Mouse (Mus musculus) lung, embryonic 14.5 days (tissue): ENCODE data around the gene Nucb1. TPM values are rescaled to one million over a fixed set of nuclear protein-coding genes. Genes with fewer than 3 reads are reported as not detected.
"Not testable (repeated sequence)": the region's sequence is repeated elsewhere in the genome, so short reads cannot be mapped to it uniquely, and the experiment has no call there.

Experiments
- ATAC-seq: fragments of 200-750 bp; cut with Nextera tagmentation; 2 replicates; pipeline ENCODE4 v1.8.0; 2017; ENCODE audit warnings: mild to moderate bottlenecking, moderate TSS enrichment, moderate library complexity; ENCODE audit not compliant: insufficient read depth
- DNase-seq: peaks from one replicate; pipeline ENCODE4 v3.0.0-alpha.2; 2015
- H3K27ac ChIP-seq: fragments of 300-500 bp; sonication (generic); 2 replicates; pipeline ENCODE4 v1.5.1; 2014; ENCODE audit warnings: low read depth, mild to moderate bottlenecking, moderate library complexity
- H3K27me3 ChIP-seq: fragments of 300-500 bp; sonication (generic); 2 replicates; pipeline ENCODE4 v1.6.1; 2014; ENCODE audit warnings: low read length, control low read depth; ENCODE audit not compliant: insufficient read depth
- H3K36me3 ChIP-seq: fragments of 300-500 bp; sonication (generic); 2 replicates; pipeline ENCODE4 v1.6.1; 2014; ENCODE audit warnings: control low read depth; ENCODE audit not compliant: insufficient read depth
- H3K4me1 ChIP-seq: fragments of 300-500 bp; sonication (generic); 2 replicates; pipeline ENCODE4 v1.6.1; 2014; ENCODE audit warnings: antibody characterized with exemption, control low read depth; ENCODE audit not compliant: insufficient read depth
- H3K4me2 ChIP-seq: fragments of 300-500 bp; sonication (generic); 2 replicates; pipeline ENCODE4 v1.6.1; 2014; ENCODE audit warnings: mild to moderate bottlenecking
- H3K4me3 ChIP-seq: fragments of 300-500 bp; sonication (generic); 2 replicates; pipeline ENCODE4 v1.5.1; 2014; ENCODE audit warnings: low read depth, low read length
- H3K9ac ChIP-seq: fragments of 300-500 bp; sonication (generic); 2 replicates; pipeline ENCODE4 v1.6.1; 2014
- H3K9me3 ChIP-seq: fragments of 300-500 bp; sonication (generic); 2 replicates; pipeline ENCODE4 v1.6.1; 2016; ENCODE audit warnings: low read depth, low read length, control low read depth
- CTCF ChIP-seq: IDR thresholded peaks from 2 replicates; pipeline ENCODE4 v1.5.1; 2016; ENCODE audit warnings: antibody characterized with exemption, low read depth
- WGBS: fragments of 180-500 bp; shearing (Covaris S2); extraction: QIAGEN DNeasy Blood & Tissue Kit; methylation state at CpG from one replicate; pipeline ENCODE4 v1.1.7; 2014; 5-methylcytosine and 5-hydroxymethylcytosine counted together
- polyA plus RNA-seq: library from polyadenylated mRNA; unstranded; fragments of >200 nt; fragmentation: Nextera tagmentation; extraction: Ambion mirVana; gene quantifications from 2 replicates; pipeline ENCODE4 v1.2.1, GENCODE M21; 2014

The Nucb1 gene
- polyA plus RNA-seq, 1 experiment from 2014 or later = 194 TPM

DNA sequence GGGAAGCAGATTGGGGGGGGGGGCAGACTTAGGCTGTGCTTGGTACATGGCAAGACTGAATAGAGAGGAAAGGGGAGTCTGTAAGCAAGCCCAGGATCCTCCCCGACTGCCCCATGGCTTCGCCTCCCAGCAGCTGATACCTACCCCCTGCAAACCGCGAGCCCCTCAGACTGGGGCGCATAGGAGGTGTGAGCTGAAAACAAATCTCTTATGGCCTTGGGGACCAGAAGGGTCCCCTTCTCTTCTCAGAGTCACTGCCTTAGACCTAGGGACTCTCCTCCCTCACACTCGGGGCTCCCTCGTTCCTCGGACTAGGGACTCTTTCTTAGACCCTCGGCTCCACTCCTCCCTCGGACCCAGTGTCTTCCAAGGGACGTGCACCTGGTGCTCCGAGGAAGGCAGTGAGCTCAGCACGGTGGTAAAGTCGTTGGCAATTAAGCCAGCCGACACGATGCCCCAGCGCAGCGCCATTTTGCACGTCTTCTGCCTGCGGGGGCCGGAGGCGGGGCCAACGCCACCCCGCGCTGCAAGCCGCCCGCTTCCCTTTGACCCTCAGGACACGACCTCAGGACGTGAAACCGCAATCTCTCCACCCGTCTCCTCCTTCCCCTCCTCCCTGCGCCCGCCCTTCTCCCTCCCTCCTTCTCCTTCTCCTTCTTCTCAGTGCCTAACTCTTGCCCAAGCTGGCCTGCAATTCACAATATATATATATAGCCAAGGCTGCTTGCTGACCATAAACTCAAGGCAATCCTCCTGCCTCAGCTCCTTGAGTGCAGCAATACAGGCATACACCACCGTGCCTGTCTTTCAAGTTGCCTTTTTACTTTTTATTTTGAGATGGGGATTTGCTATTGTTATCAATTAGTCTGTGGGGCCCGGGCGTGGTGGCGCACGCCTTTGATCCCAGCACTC, 21.7 kb downstream of the Nucb1 start, which contains the start of gene Dhdh:
Gene Dhdh (minus strand): TSS at position 513 of the 912 bp plus-strand sequence.
- peaks cover 9% of the 10 kb centered on the region for H3K36me3 ChIP-seq
- TF ChIP-seq CTCF = no peak
- H3K9ac ChIP-seq = peak within 1 kb of the TSS; percentile 64
- no peaks in the 10 kb centered on the region for H3K9me3 ChIP-seq
- peak within 1 kb of the TSS; percentile 45 for H3K4me3 ChIP-seq
- H3K27me3 ChIP-seq = no peaks in the 10 kb centered on the region
- H3K4me2 ChIP-seq = peak within 1 kb of the TSS; percentile 73
- H3K4me1 ChIP-seq = no peaks in the 10 kb centered on the region
- DNase-seq (peak; percentile 70), ATAC-seq (peak; percentile 59)
- 8% methylated on average over 38 of the region's 38 CpGs for WGBS
- H3K27ac ChIP-seq = peak within 1 kb of the TSS; percentile 77

DNA sequence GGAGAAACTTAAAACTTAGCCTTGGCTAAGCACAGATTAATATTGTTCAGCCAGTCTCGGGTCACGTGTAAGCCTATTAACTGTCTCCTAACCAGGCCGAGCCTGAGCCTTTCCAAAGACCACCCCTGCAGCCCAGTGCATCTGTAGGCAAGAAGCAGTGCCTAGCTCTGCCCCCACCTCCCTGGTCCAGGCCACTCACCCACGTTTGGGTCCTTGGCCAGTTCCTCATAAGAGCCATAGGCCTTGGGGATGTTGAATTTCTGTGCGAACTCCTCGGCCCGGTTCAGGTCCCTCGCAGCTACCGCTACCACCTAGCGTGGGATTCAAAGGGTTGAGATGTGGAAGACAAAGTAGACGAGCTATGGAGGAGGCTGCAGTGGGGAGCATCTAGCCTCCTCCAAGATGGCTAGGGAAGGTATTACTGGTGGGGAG, 22.3 kb downstream of the Nucb1 start:
- 33% methylated on average over 11 of the region's 11 CpGs for WGBS
- H3K4me1 ChIP-seq = no peaks in the 10 kb centered on the region
- H3K4me3 ChIP-seq = peak overlapping the region; percentile 45
- H3K36me3 ChIP-seq = peaks cover 2% of the 10 kb centered on the region
- H3K4me2 ChIP-seq = peak overlapping the region; percentile 73
- H3K9me3 ChIP-seq = no peaks in the 10 kb centered on the region
- H3K27me3 ChIP-seq = no peaks in the 10 kb centered on the region
- peak overlapping the region; percentile 64 for H3K9ac ChIP-seq
- DNase-seq = no peak
- ATAC-seq = no peak; the same call in 1 of the 2 replicates
- H3K27ac ChIP-seq = peak overlapping the region; percentile 77
- TF ChIP-seq CTCF = no peak

DNA sequence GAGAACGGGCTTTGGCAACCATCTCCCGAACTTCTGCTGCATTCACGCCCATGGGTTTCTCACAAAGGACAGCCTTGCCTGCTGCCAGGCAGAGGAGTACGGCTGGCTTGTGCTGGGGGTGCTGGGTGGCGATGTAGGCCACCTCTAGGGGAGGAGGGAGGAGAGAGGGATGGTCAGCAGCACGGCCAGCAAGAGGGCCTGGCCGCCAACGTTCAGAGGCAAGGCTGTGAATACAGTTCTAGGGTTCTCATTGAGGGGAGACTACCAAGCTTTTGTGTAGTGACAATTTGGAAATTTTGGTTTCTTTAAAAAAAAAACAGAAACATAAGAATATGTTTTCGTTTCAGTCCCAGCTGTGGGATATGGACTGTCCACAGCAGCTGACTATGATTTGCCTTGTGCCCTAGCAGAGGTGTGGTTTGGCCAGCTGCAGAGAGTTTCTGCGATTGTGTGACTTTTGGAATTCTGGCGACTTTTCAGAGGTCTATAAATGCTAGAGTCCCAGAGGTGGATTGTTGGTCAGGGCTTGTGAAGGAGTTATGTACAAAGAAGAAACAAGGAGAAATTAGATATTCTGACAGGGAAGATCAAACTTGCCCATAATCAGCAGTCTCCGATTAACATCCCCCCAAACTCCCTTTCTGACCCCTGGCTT, 23.3 kb downstream of the Nucb1 start, which contains the start of gene Gm45808:
Gene Gm45808 (minus strand): TSS at position 51 of the 655 bp plus-strand sequence.
- Histone ChIP-seq H3K9me3 (no peaks in the 10 kb centered on the region), H3K27me3 (no peaks in the 10 kb centered on the region), H3K27ac (no peak within 1 kb of the TSS), H3K4me1 (no peaks in the 10 kb centered on the region), H3K36me3 (no peaks in the 10 kb centered on the region), H3K9ac (no peak within 1 kb of the TSS), H3K4me2 (no peak within 1 kb of the TSS), H3K4me3 (no peak within 1 kb of the TSS)
- no peak for ATAC-seq
- DNase-seq = no peak
- 74% methylated on average over 12 of the region's 12 CpGs for WGBS
- no peak for TF ChIP-seq CTCF

DNA sequence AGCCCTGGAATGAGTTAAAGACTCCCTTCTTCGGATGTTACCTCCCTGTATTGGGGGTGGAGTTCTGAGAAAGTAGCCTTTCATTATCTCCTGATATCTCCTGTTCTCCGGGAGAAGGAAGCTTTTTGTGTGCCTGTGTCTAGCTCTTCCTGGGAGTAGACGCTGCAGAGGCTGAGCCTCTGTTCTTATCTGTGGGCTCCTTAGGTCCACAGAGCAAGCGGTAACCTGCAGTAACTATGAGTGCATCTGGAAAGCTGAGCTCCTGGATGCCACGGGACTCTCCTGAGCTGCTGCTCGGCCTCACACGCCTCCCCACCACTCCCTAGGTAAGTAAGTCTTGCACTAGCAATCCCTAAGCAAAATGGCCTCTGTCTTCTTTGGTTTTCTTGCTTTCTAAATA, 24.0 kb downstream of the Nucb1 start:
- 58% methylated on average over 7 of the region's 7 CpGs for WGBS
- no peak overlapping the region for H3K4me3 ChIP-seq
- no peak for TF ChIP-seq CTCF
- H3K9ac ChIP-seq = no peak overlapping the region
- no peaks in the 10 kb centered on the region for H3K9me3 ChIP-seq
- ATAC-seq (no peak), DNase-seq (no peak)
- H3K27me3 ChIP-seq = no peaks in the 10 kb centered on the region
- no peaks in the 10 kb centered on the region for H3K36me3 ChIP-seq
- H3K4me1 ChIP-seq = no peaks in the 10 kb centered on the region
- no peak overlapping the region for H3K27ac ChIP-seq
- H3K4me2 ChIP-seq = no peak overlapping the region

DNA sequence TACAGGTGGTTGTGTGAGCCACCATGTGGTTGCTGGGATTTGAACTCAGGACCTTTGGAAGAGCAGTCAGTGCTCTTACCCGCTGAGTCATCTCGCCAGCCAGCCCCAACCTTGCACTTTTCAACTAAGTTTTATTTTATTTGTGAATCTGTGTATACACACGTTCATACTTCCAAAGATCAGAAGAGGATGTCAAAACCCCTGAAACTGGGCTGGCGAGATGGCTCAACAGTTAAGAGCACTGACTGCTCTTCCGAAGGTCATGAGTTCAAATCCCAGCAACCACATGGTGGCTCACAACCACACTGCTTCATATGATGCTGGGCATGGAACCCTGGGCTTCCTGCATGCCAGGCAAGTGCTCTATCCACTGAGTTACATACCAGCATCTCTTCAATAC, 25.2 kb downstream of the Nucb1 start:
- H3K4me2 ChIP-seq, H3K36me3 ChIP-seq, H3K4me3 ChIP-seq, ATAC-seq, H3K4me1 ChIP-seq, H3K27me3 ChIP-seq, H3K9me3 ChIP-seq, H3K9ac ChIP-seq, DNase-seq, H3K27ac ChIP-seq: not testable (repeated sequence)
- 89% methylated on average over 5 of the region's 5 CpGs for WGBS

DNA sequence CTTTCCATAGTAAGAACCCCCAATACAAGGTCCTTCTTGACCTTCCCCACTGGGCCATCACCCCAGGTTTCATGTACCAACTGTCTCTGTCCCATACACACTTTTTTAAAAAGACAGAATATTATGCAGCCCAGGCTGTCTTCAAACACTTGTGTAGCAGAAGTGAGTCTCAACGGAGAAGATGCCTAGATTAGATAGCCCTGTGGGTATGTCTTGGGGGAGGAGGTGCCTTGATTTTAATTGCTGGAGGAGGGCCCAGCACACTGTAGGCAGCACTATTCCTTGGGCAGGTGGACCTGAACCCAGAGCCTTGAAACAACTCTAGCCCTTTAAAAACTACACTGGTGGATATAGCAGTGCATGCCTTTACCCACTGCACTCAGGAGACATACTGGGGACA, 28.0 kb downstream of the Nucb1 start:
- H3K9me3 ChIP-seq = no peaks in the 10 kb centered on the region
- ATAC-seq = no peak
- TF ChIP-seq CTCF = no peak
- no peaks in the 10 kb centered on the region for H3K27me3 ChIP-seq
- H3K27ac ChIP-seq = no peak overlapping the region
- no peak for DNase-seq
- no peak overlapping the region for H3K4me2 ChIP-seq
- 83% methylated on average over 1 of the region's 1 CpGs for WGBS
- no peaks in the 10 kb centered on the region for H3K4me1 ChIP-seq
- H3K36me3 ChIP-seq = no peaks in the 10 kb centered on the region
- H3K4me3 ChIP-seq = no peak overlapping the region
- no peak overlapping the region for H3K9ac ChIP-seq

DNA sequence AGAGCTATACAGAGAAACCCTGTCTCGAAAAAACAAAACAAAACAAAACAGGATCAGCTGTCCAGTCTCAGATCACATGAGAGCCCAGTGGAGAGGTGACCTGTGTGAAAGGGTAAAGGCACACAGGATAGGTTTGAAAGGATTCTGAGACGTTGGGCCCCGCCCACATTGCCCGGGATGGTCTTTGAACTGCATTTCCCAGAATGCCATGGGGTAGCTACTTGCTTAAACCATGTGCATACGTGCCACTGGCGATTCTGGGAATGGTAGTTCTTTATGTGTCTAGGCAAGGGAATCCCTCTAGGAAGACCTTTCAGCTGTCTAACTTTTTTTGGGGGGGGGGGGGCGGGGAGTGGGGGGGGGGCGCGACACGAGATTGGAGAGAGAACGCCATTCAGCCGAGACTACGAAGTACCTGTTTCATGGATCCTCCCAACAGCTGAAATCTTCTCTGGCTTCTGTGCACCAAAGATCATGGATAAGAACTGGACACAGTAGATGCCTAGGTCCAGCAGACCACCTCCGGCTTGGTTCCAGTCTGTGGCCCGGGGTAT, 28.8 kb downstream of the Nucb1 start, which contains the start of gene Tulp2:
Gene Tulp2 (plus strand): TSS at position 504 of the 554 bp plus-strand sequence.
- DNase-seq (peak; percentile 78), ATAC-seq (peak; percentile 62)
- 57% methylated on average over 15 of the region's 15 CpGs for WGBS

DNA sequence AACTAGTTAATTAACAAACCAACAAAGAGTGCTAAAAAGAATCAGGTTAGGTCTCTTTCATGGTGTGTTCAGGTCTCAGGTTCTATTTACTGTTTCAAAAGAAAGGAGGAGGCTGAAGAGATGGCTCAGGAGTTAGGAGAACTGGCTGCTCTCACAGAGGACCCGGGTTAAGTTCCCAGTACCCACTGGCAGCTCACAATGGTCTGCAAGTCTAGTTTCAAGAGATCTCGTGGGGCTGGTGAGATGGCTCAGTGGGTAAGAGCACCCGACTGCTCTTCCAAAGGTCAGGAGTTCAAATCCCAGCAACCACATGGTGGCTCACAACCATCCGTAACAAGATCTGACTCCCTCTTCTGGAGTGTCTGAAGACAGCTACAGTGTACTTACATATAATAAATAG, 29.9 kb downstream of the Nucb1 start:
- not testable (repeated sequence) for H3K9ac ChIP-seq, H3K9me3 ChIP-seq, H3K4me1 ChIP-seq, DNase-seq, H3K4me2 ChIP-seq, H3K4me3 ChIP-seq, H3K27me3 ChIP-seq, H3K36me3 ChIP-seq, H3K27ac ChIP-seq, ATAC-seq
- WGBS = 66% methylated on average over 3 of the region's 4 CpGs

More for the DNA sequence above, 28.8 kb downstream of the Nucb1 start, which contains the start of gene Tulp2:
- no peak within 1 kb of the TSS for H3K27ac ChIP-seq
- no peaks in the 10 kb centered on the region for H3K36me3 ChIP-seq
- no peaks in the 10 kb centered on the region for H3K9me3 ChIP-seq
- TF ChIP-seq CTCF = no peak
- H3K4me1 ChIP-seq = no peaks in the 10 kb centered on the region
- H3K27me3 ChIP-seq = no peaks in the 10 kb centered on the region
- H3K4me2 ChIP-seq = no peak within 1 kb of the TSS
- H3K9ac ChIP-seq = no peak within 1 kb of the TSS
- no peak within 1 kb of the TSS for H3K4me3 ChIP-seq
